Comparison of ENCODE assay signal across 8 mouse cellular contexts in the genomic region with DNA sequence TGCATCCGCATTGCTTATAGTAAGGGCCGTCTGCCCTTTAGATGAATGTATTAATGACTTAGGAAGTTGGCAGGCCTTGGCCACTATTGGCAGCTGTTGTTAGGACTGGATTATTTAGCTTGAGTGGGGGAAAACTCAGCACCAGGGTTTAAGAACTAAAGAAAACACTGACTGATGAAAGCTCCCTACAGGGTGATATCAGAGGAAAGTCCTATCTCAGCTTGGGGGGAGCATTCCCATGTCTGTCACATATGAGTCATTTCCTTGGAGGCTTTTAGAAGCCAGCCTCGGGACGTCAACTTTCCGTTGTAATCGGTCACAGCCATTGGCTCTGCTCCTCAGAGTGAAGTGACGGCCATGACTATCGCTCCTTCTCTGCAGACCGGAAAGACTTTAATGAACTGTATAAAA.
A peak's percentile ranks its signal among the peaks of the same experiment; 100 is the strongest.
DNase-seq lines count a peak whose midpoint lies in the region; ATAC-seq and TF ChIP-seq lines count a peak whose summit lies in the region.

No protein-coding gene starts in this region.

- TF ChIP-seq CTCF in Patski (IDR thresholded peaks at IDR 0.05), result no peak
- TF ChIP-seq CTCF in liver, postnatal 0 days (IDR thresholded peaks at IDR 0.05; ENCODE audit: low read depth), result no peak

- no peak overlapping the region for H3K4me3 ChIP-seq in intestine, embryonic 14.5 days (ENCODE audit: low read depth, low read length)
- H3K4me3 ChIP-seq in intestine, embryonic 15.5 days (replicated peaks), result no peak overlapping the region
- H3K4me3 ChIP-seq in liver, postnatal 0 days (ENCODE audit: low read depth, low read length), result no peak overlapping the region

- CTCF ChIA-PET in Patski (lab: Charles Lee), result no interaction called here

- in situ Hi-C loops in Patski (cut with MboI; ENCODE audit: low pct_unique_long_range_greater_than_20kb), result no loop called here

- DNase-seq in intestine, embryonic 14.5 days (ENCODE audit: low spot score), result no peak
- peak; percentile 73 for DNase-seq in Patski (ENCODE audit: low read depth, low spot score)
- DNase-seq in heart, adult 9 months (ENCODE audit: low spot score in 2 of 2), result peak; percentile 80
- DNase-seq in liver, postnatal 0 days, result no peak
- no peak for DNase-seq in ovary, postnatal 36 days (ENCODE audit: low spot score)
- no peak for DNase-seq in ovary, postnatal 14 days (ENCODE audit: low spot score)
- DNase-seq in ovary, adult 18-20 months (ENCODE audit: low spot score), result no peak

- no peak for ATAC-seq in intestine, embryonic 14.5 days (replicated peaks; ENCODE audit: low FRiP score, low TSS enrichment, low read depth)
- no peak for ATAC-seq in intestine, embryonic 15.5 days
- peak; percentile 82 for ATAC-seq in Patski
- ATAC-seq in liver, postnatal 0 days, result peak; percentile 51; the same call in 1 of the 2 replicates

- H3K9me3 ChIP-seq in intestine, embryonic 14.5 days (ENCODE audit: control insufficient read depth, low read length), result no peaks in the 10 kb centered on the region
- no peaks in the 10 kb centered on the region for H3K9me3 ChIP-seq in intestine, embryonic 15.5 days
- no peaks in the 10 kb centered on the region for H3K9me3 ChIP-seq in liver, postnatal 0 days (ENCODE audit: low read length)

- H3K27ac ChIP-seq in intestine, embryonic 14.5 days (ENCODE audit: low read depth), result peak overlapping the region; percentile 38; the same call in 1 of the 2 replicates
- no peak overlapping the region for H3K27ac ChIP-seq in intestine, embryonic 15.5 days
- H3K27ac ChIP-seq in liver, postnatal 0 days (ENCODE audit: low read depth), result no peak overlapping the region

- peak; percentile 25; the same call in 1 of the 2 replicates for TF ChIP-seq EP300 in liver, postnatal 0 days (IDR thresholded peaks at IDR 0.05; ENCODE audit: low read depth)

- 0 out of 2 replicates have a peak, but pooled peaks cover 4% of the 10 kb centered on the region for H3K4me1 ChIP-seq in intestine, embryonic 14.5 days (replicated peaks; ENCODE audit: control insufficient read depth, insufficient read depth, low read length)
- 0 out of 2 replicates have a peak, but pooled peaks cover 3% of the 10 kb centered on the region for H3K4me1 ChIP-seq in intestine, embryonic 15.5 days (replicated peaks)
- peaks cover 2% of the 10 kb centered on the region; the same call in 1 of the 2 replicates for H3K4me1 ChIP-seq in liver, postnatal 0 days (ENCODE audit: insufficient read depth)

- H3K27me3 ChIP-seq in intestine, embryonic 14.5 days (replicated peaks; ENCODE audit: control insufficient read depth, insufficient read depth, low read length), result no peaks in the 10 kb centered on the region
- H3K27me3 ChIP-seq in intestine, embryonic 15.5 days (replicated peaks), result no peaks in the 10 kb centered on the region
- no peaks in the 10 kb centered on the region for H3K27me3 ChIP-seq in Patski
- no peaks in the 10 kb centered on the region for H3K27me3 ChIP-seq in liver, postnatal 0 days (ENCODE audit: insufficient read depth, low read length)

- no peak overlapping the region for H3K9ac ChIP-seq in intestine, embryonic 14.5 days (ENCODE audit: low read length)
- no peak overlapping the region for H3K9ac ChIP-seq in intestine, embryonic 15.5 days
- no peak overlapping the region for H3K9ac ChIP-seq in liver, postnatal 0 days (replicated peaks)

- H3K4me2 ChIP-seq in intestine, embryonic 14.5 days (ENCODE audit: low read length), result no peak overlapping the region
- no peak overlapping the region for H3K4me2 ChIP-seq in intestine, embryonic 15.5 days (replicated peaks)
- no peak overlapping the region for H3K4me2 ChIP-seq in liver, postnatal 0 days (ENCODE audit: low read depth, low read length)

- no peaks in the 10 kb centered on the region for H3K36me3 ChIP-seq in intestine, embryonic 14.5 days (ENCODE audit: control insufficient read depth, insufficient read depth, low read length)
- no peaks in the 10 kb centered on the region for H3K36me3 ChIP-seq in intestine, embryonic 15.5 days
- no peaks in the 10 kb centered on the region for H3K36me3 ChIP-seq in liver, postnatal 0 days (replicated peaks; ENCODE audit: insufficient read depth, low read length)

- 54% methylated on average over 9 of the region's 9 CpGs for WGBS in intestine, embryonic 14.5 days
- WGBS in intestine, embryonic 15.5 days, result 53% methylated on average over 9 of the region's 9 CpGs
- 71% methylated on average over 9 of the region's 9 CpGs for WGBS in liver, postnatal 0 days (ENCODE audit: insufficient replicate concordance)

- POLR2A ChIA-PET in Patski (lab: Charles Lee), result no interaction called here

Comparison
In these comparisons a context has a peak if more than half of its experiments do, and no peak if none do; other contexts are left out.
1. ATAC-seq: peak in Patski (single experiment) and liver, postnatal 0 days (single experiment); none in intestine, embryonic 14.5 days (single experiment) and intestine, embryonic 15.5 days (single experiment).
2. DNase-seq: peak in Patski (single experiment) and heart, adult 9 months (2 of 2); none in intestine, embryonic 14.5 days (single experiment), liver, postnatal 0 days (single experiment), ovary, postnatal 36 days (single experiment), ovary, postnatal 14 days (single experiment) and ovary, adult 18-20 months (single experiment).